Mouse (Mus musculus): ENCODE measurements at regions not wholly inside any gene's neighbourhood (a gene's known extent, or its start where the extent isn't known, plus 50 kb on each side); places are given as distances from the start of the nearest gene placed in this dataset.

- TF ChIP-seq POLR2A (IDR thresholded peaks at IDR 0.05; ENCODE audit: control insufficient read depth, extremely low read depth, insufficient read depth, low read length, poor library complexity) (no peak), CTCF (IDR thresholded peaks at IDR 0.05; ENCODE audit: borderline replicate concordance, control insufficient read depth, extremely low read depth, insufficient read depth, low read length, poor library complexity) (no peak)
Measured at GRCm38 (mm10) chr13:70282731-70283130, 354.7 kb downstream of the Ice1 start.
